Mouse (Mus musculus) frontal cortex, adult (tissue): ENCODE data around the gene Zfp426.

Experiments
- ATAC-seq: cut with Nextera tagmentation; 2 replicates; pipeline ENCODE4 v1.9.2; 2017; ENCODE audit warnings: mild to moderate bottlenecking, moderate library complexity, mixed read lengths; ENCODE audit not compliant: low TSS enrichment

Zfp426 gene

GRCm38 (mm10) chr9:20492527-20493233 lies at the start of gene Zfp426:
Gene Zfp426, minus strand, starts transcription at chr9:20492746.
- ATAC-seq: peak; percentile 97

DNA sequence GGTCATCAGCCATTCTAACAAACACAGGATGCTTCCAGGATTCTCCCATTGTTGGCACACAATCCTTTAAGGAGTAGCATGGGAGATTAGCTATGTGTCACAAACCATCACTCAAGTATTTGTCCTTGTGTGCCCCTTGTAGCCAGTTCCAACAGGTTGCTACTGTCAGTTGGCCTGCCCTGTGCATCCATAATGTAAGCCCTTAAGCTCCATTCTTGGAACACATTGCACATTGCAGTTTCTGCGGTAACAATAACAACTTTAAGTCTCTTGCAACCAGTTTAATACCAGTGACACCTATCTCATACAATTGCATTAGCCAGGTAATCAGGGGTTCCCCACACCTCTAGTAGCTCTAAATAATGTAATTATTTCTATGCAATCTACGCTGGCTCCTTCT lies 44.1 kb upstream of the Zfp426 start:
- no peak for ATAC-seq

- no peak for ATAC-seq
Observed at GRCm38 (mm10) chr9:20534326-20534926, 41.9 kb upstream of the Zfp426 start.

DNA sequence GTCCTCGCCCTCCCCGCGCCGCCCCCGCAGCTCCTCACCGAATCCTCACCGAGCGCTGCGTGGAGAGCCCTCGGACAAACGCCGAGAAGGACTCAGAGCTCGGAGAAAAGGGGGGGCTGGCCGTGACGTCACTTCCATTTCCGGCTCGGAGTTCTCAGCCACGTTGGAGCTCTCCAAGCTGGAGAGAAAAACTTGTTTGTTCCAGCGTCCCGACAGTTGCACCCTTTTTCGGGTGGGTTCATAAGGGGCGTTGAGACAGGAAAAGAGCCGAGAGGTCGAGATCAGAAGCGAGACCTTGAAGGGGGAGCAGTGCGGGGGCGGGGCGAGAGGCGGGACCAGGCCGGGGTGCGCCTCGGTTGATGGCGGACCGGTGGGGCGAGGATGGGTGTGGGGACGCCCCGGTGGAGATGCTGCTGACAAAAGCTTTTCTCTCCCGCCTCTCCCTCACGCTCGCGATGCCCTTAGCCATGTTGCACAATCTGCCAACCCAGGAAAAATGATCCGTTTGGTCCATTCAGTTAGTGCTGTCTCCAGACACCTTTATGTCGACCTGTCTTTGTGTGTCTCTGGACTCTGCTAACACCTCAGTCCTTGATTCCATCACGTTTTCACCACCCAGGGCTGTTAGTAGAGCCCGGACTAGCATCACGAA lies 28.9 kb upstream of the Zfp426 start, which contains the start of gene Zfp266:
Gene Zfp266 (minus strand): TSS at position 112 of the 652 bp plus-strand sequence.
- ATAC-seq: peak; percentile 94

- no peak; the same call in 1 of the 2 replicates for ATAC-seq
Observed at GRCm38 (mm10) chr9:20520531-20521210, 28.1 kb upstream of the Zfp426 start.

- no peak for ATAC-seq
Observed at GRCm38 (mm10) chr9:20519949-20520348, 27.4 kb upstream of the Zfp426 start.

GRCm38 (mm10) chr9:20518708-20519107 lies 26.2 kb upstream of the Zfp426 start:
- no peak for ATAC-seq

GRCm38 (mm10) chr9:20517727-20518126 lies 25.2 kb upstream of the Zfp426 start:
- no peak for ATAC-seq

DNA sequence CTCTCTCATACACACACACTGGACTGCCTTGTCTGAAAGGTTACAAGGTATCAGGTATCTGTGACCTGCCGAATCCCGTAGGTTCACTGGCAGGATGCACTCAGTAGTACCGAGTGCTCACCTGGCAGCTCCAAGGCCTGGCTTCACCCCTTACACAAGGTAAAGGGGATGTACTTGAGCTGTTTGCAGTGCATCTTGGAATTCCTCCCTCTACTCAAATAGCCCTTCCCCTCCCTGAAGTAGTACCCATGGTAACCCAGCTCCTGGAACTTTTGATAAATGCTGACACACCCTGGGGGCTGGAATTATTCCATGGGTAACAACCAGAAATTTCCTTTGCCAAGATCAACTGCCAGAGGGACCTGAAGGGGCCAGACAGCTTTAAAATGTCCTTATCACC lies 21.5 kb upstream of the Zfp426 start:
- no peak for ATAC-seq

DNA sequence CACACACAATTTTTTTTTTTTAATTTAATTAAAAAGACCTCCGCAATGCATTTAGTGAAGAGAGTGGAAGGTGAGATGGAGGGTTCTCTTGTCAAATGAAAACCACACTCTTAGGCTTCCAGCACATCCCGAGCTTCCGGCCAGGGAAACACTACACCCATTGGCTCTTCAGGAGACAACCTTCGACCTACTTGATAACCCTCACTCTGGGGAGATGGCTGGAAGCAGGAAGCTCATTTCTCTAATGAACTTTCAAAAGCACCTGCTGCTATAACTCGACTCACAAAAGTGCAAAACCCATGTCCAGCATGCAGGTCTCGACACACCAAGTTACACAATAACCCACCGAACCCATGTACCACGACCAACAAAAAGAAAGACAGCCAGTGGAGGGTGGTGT lies 20.2 kb upstream of the Zfp426 start:
- no peak for ATAC-seq

GRCm38 (mm10) chr9:20511645-20512044 lies 19.1 kb upstream of the Zfp426 start:
- no peak for ATAC-seq

- ATAC-seq: no peak
Observed at GRCm38 (mm10) chr9:20510346-20510745, 17.8 kb upstream of the Zfp426 start.

GRCm38 (mm10) chr9:20509676-20510075 lies 17.1 kb upstream of the Zfp426 start:
- no peak for ATAC-seq

- ATAC-seq: no peak
Observed at GRCm38 (mm10) chr9:20504801-20505200, 12.3 kb upstream of the Zfp426 start.

DNA sequence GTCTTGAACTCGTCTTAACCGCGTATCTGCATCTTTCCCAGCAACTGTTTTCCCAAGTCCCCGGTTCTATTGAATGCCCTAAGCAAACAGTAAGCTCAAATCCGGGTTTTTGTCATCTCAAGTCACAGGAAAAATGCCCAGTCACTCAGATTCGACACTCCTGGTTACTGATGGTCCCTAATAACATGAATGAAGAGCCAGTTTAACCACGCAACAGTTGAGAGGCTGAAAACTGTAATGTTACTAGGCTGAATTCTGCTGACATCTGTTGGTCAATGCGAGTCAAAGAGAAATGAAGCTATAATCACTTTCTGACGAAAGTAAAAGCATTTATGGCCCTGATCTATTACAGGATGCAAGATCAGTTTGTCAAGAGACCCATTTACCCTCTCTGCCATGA lies 735 bp upstream of the Zfp426 start:
- peak; percentile 33 for ATAC-seq

DNA sequence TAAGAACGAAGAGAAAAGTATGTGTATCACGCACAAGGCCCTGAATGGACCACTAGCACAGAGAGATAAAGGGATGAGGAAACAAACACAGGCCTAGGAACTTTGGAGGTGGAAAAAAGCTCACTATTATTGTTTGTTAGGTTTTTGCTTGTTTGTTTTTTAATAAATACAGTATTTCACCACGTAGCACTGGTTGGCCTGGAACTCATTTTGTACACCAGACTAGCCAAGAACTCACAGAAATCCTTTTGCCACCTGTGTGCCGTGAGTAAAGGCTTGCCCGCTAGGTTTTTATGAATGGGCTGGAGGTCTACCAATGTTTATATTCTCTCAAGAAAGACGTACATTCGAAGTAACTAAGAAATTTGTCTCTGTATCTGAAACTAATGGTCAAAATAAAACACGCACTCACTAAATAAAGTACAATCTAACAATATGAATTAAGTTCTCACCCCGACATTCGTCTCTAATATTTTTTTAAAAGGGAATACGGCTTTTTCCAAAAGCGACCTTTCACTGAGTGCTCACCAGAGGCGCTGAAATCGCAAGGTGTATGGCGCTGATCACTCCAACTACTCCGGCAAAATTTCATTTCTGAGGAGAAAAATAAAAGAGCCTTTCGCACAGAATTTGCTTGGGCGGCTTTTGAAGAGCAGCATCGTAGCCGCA lies 554 bp downstream of the Zfp426 start:
- no peak for ATAC-seq

- ATAC-seq: no peak
Observed at GRCm38 (mm10) chr9:20489536-20489935, 3.0 kb downstream of the Zfp426 start.

GRCm38 (mm10) chr9:20479396-20479795 lies 13.2 kb downstream of the Zfp426 start:
- no peak for ATAC-seq

- no peak for ATAC-seq
Observed at GRCm38 (mm10) chr9:20476632-20477031, 15.9 kb downstream of the Zfp426 start.

DNA sequence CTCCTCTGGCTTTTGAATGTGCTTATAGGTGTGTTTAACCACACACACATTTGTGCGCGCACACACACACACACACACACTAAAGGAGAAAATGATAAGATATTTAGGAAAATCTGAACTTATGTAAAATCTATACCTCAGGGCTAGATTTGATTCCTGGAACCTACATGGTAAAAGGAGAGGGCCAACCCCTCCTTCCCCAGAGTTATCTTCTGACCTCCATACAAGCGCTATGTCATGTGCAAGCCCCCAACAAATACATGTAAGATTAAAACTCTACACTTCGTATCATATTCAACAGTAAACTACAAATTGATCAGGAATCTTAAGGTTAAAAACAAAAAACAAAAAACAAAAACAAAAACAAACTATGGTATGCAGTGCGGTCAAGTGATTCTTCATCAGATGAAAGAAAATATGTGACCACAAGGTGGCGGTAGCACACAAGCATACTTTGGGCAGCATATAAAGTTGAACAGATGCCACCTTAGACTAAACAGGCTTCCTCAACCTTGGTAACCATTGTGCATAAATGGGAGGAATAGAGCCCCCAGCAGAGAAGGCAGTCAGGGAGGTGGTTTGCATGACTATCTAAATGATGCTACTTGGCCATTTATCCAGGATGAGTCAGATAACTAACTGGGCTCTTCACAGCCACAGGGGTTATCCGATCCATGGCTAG lies 25.6 kb downstream of the Zfp426 start:
- ATAC-seq: peak; percentile 84
